Mouse (Mus musculus) MEL (cell line): ENCODE results near the gene Plet1. TPM values are rescaled to one million over a fixed set of nuclear protein-coding genes. Genes with fewer than 3 reads are reported as not detected.

Experiments
- DNase-seq: peaks from one replicate; pipeline ENCODE4 v3.0.0; 2011; ENCODE audit warnings: low read depth, low spot score
- H3K27ac ChIP-seq: 2 replicates; pipeline ENCODE4 v1.5.1; 2012; ENCODE audit warnings: low read depth, mild to moderate bottlenecking, control low read depth, low read length, moderate library complexity; ENCODE audit not compliant: control insufficient read depth
- H3K27me3 ChIP-seq, 2 experiments: fragments of 150-350 bp in 1 of 2; sonication (generic) in 1 of 2; 2 replicates each; pipeline ENCODE4 v1.6.1; 2012; ENCODE audit warnings: low read length in 2 of 2, mild to moderate bottlenecking in 2 of 2, improper control_type of control experiment in 1 of 2, moderate library complexity in 1 of 2; ENCODE audit not compliant: insufficient read depth in 2 of 2, control insufficient read depth in 1 of 2
- H3K36me3 ChIP-seq, 2 experiments: 2 replicates each; pipeline ENCODE4 v1.6.1; 2012 to 2014; ENCODE audit warnings: low read length in 2 of 2, improper control_type of control experiment in 1 of 2, inconsistent platforms in 1 of 2, mild to moderate bottlenecking in 1 of 2; ENCODE audit not compliant: insufficient read depth in 2 of 2, control insufficient read depth in 1 of 2
- H3K4me1 ChIP-seq, 2 experiments: fragments of 150-350 bp in 1 of 2; sonication (generic) in 1 of 2; 2 replicates each; pipeline ENCODE4 v1.6.1; 2012; ENCODE audit warnings: low read length in 2 of 2, improper control_type of control experiment in 1 of 2, mild to moderate bottlenecking in 1 of 2; ENCODE audit not compliant: insufficient read depth in 2 of 2, control insufficient read depth in 1 of 2
- H3K4me3 ChIP-seq, 2 experiments: fragments of 150-350 bp in 1 of 2; sonication (generic) in 1 of 2; 2 replicates each; pipeline ENCODE4 v1.5.1; 2012; ENCODE audit warnings: low read depth in 2 of 2, low read length in 2 of 2, mild to moderate bottlenecking in 2 of 2, moderate library complexity in 2 of 2, control low read depth in 1 of 2, improper control_type of control experiment in 1 of 2; ENCODE audit not compliant: control insufficient read depth in 1 of 2, insufficient read depth in 1 of 2
- H3K79me2 ChIP-seq: 2 replicates; pipeline ENCODE4 v1.6.1; 2012; ENCODE audit warnings: mild to moderate bottlenecking, low read length, moderate library complexity; ENCODE audit not compliant: control insufficient read depth, poor library complexity, insufficient read depth
- H3K9ac ChIP-seq: 2 replicates; pipeline ENCODE4 v1.6.1; 2012; ENCODE audit warnings: low read depth, mild to moderate bottlenecking, control low read depth, low read length, moderate library complexity; ENCODE audit not compliant: control insufficient read depth, poor library complexity, severe bottlenecking
- H3K9me3 ChIP-seq: fragments of 150-350 bp; sonication (generic); replicated peaks from 2 replicates; pipeline ENCODE4 v1.6.1; 2012; ENCODE audit warnings: mild to moderate bottlenecking, low read length, improper control_type of control experiment, moderate library complexity; ENCODE audit not compliant: insufficient read depth
- CHD1 ChIP-seq: IDR thresholded peaks from 2 replicates; pipeline ENCODE4 v1.6.1; 2012; ENCODE audit warnings: low read depth, mild to moderate bottlenecking, inconsistent platforms, low read length, improper control_type of control experiment
- CHD2 ChIP-seq: IDR thresholded peaks from 2 replicates; pipeline ENCODE4 v1.6.1; 2011; ENCODE audit warnings: low read length, improper control_type of control experiment
- EP300 ChIP-seq, 2 experiments: IDR thresholded peaks; 2 replicates each; pipeline ENCODE4 v1.6.1; 2011; ENCODE audit warnings: improper control_type of control experiment in 2 of 2, low read length in 2 of 2, low read depth in 1 of 2, mild to moderate bottlenecking in 1 of 2
- ETS1 ChIP-seq: IDR thresholded peaks from 2 replicates; pipeline ENCODE4 v1.6.1; 2012; ENCODE audit warnings: low read depth, mild to moderate bottlenecking, inconsistent platforms, low read length, improper control_type of control experiment, moderate library complexity
- GABPA ChIP-seq: IDR thresholded peaks from 2 replicates; pipeline ENCODE4 v1.6.1; 2012; ENCODE audit warnings: low read depth, mild to moderate bottlenecking, inconsistent platforms, low read length, improper control_type of control experiment, moderate library complexity
- GATA1 ChIP-seq: IDR thresholded peaks from 2 replicates; pipeline ENCODE4 v1.6.1; 2011; ENCODE audit warnings: low read depth, low read length, improper control_type of control experiment
- HCFC1 ChIP-seq: IDR thresholded peaks from 2 replicates; pipeline ENCODE4 v1.6.1; 2012; ENCODE audit warnings: low read depth, mild to moderate bottlenecking, inconsistent platforms, low read length, improper control_type of control experiment, moderate library complexity
- JUND ChIP-seq: IDR thresholded peaks from 2 replicates; pipeline ENCODE4 v1.6.1; 2011; ENCODE audit warnings: low read depth, mild to moderate bottlenecking, improper control_type of control experiment, low read length
- MEF2A ChIP-seq: IDR thresholded peaks from 2 replicates; pipeline ENCODE4 v1.6.1; 2014; ENCODE audit warnings: low read depth, mild to moderate bottlenecking, inconsistent platforms, low read length, improper control_type of control experiment; ENCODE audit not compliant: poor library complexity, insufficient replicate concordance, severe bottlenecking; ENCODE audit errors: extremely low read depth
- MXI1 ChIP-seq: IDR thresholded peaks from 2 replicates; pipeline ENCODE4 v1.6.1; 2011; ENCODE audit warnings: mild to moderate bottlenecking, low read depth, low read length, improper control_type of control experiment
- MYB ChIP-seq: IDR thresholded peaks from 2 replicates; pipeline ENCODE4 v1.6.1; 2011; ENCODE audit warnings: mild to moderate bottlenecking, low read depth, low read length, improper control_type of control experiment
- RCOR1 ChIP-seq: IDR thresholded peaks from 2 replicates; pipeline ENCODE4 v1.6.1; 2012; ENCODE audit warnings: low read depth, mild to moderate bottlenecking, inconsistent platforms, low read length, improper control_type of control experiment
- SMC3 ChIP-seq: IDR thresholded peaks from 2 replicates; pipeline ENCODE4 v1.6.1; 2011; ENCODE audit warnings: low read depth, low read length, improper control_type of control experiment
- TAL1 ChIP-seq: IDR thresholded peaks from 2 replicates; pipeline ENCODE4 v1.6.1; 2012; ENCODE audit warnings: mild to moderate bottlenecking, inconsistent platforms, low read length, moderate library complexity, mixed read lengths
- TCF12 ChIP-seq: IDR thresholded peaks from 2 replicates; pipeline ENCODE4 v1.6.1; 2014; ENCODE audit warnings: low read depth, mild to moderate bottlenecking, inconsistent platforms, low read length, improper control_type of control experiment, moderate library complexity
- UBTF ChIP-seq: IDR thresholded peaks from 2 replicates; pipeline ENCODE4 v1.6.1; 2012; ENCODE audit warnings: low read depth, mild to moderate bottlenecking, inconsistent platforms, low read length, improper control_type of control experiment, moderate library complexity, borderline replicate concordance; ENCODE audit not compliant: insufficient read depth
- USF1 ChIP-seq: IDR thresholded peaks from 2 replicates; pipeline ENCODE4 v1.6.1; 2014; ENCODE audit warnings: low read depth, mild to moderate bottlenecking, inconsistent platforms, low read length, improper control_type of control experiment, moderate library complexity
- ZC3H11A ChIP-seq: IDR thresholded peaks from 2 replicates; pipeline ENCODE4 v1.6.1; 2012; ENCODE audit warnings: low read depth, mild to moderate bottlenecking, inconsistent platforms, low read length, improper control_type of control experiment
- ZMIZ1 ChIP-seq: IDR thresholded peaks from 2 replicates; pipeline ENCODE4 v1.6.1; 2012; ENCODE audit warnings: low read depth, mild to moderate bottlenecking, inconsistent platforms, low read length, improper control_type of control experiment, moderate library complexity
- ZNF384 ChIP-seq: IDR thresholded peaks from 2 replicates; pipeline ENCODE4 v1.6.1; 2012; ENCODE audit warnings: low read depth, mild to moderate bottlenecking, inconsistent platforms, low read length, improper control_type of control experiment
- polyA plus RNA-seq, 2 experiments: library from polyadenylated mRNA; stranded (reverse) in 1 of 2; unstranded in 1 of 2; fragments of >175 nt in 1 of 2; fragments of >200 nt in 1 of 2; gene quantifications; 2 replicates each; pipeline versions ENCODE4 v1.2.1 to v1.2.4; 2012; ENCODE audit warnings: low replicate concordance in 2 of 2, low read depth in 1 of 2; ENCODE audit not compliant: insufficient read length in 2 of 2, insufficient read depth in 1 of 2, missing spikeins in 1 of 2
- total RNA-seq: library from RNA; depleted of rRNA; stranded (reverse); fragments of 300-350 nt; gene quantifications from 2 replicates; pipeline ENCODE4 v1.2.3, GENCODE M21; 2012

Gene Plet1
- total and polyA plus RNA-seq, 3 experiments: 0.12 to 0.81 TPM; not detected in 1

GRCm38 (mm10) chr9:50547859-50548478 is 53.6 kb downstream of the Plet1 start (continued):
- TF ChIP-seq UBTF: no peak

- no peaks in the 10 kb centered on the region for H3K27me3 ChIP-seq
- no peaks in the 10 kb centered on the region for H3K9me3 ChIP-seq
- TF ChIP-seq ZC3H11A: no peak
- no peak for TF ChIP-seq SMC3
- TF ChIP-seq GABPA: no peak
- TF ChIP-seq HCFC1: no peak
- no peak for TF ChIP-seq MXI1
- TF ChIP-seq CHD2: no peak
- TF ChIP-seq MYB: no peak
- H3K27ac ChIP-seq: no peak overlapping the region
- no peak overlapping the region for H3K4me3 ChIP-seq
- peaks cover 0 to 6% of the 10 kb centered on the region in 2 experiments; a peak in 2 of 4 replicates for H3K4me1 ChIP-seq
- H3K36me3 ChIP-seq: peaks cover 0 to 11% of the 10 kb centered on the region in 2 experiments; a peak in 2 of 4 replicates
- no peak for DNase-seq
- H3K9ac ChIP-seq: no peak overlapping the region
- no peaks in the 10 kb centered on the region for H3K79me2 ChIP-seq
These were observed 54.6 kb downstream of the Plet1 start for GRCm38 (mm10) chr9:50548936-50549335.

- H3K27me3 ChIP-seq: peaks cover 4 to 9% of the 10 kb centered on the region in 2 experiments; a peak in 3 of 4 replicates
- no peak overlapping the region for H3K4me3 ChIP-seq
- H3K27ac ChIP-seq: no peak overlapping the region
- no peak overlapping the region for H3K9ac ChIP-seq
- TF ChIP-seq GATA1 (no peak), USF1 (no peak), TCF12 (no peak), TAL1 (no peak), RCOR1 (no peak), ZNF384 (no peak), EP300 (IDR thresholded peaks at IDR 0.05; ENCODE audit: low read depth in 1 of 2, low read length in 2 of 2) (peak in 1 of 2 experiments; percentile 83; a peak in 2 of 4 replicates), ETS1 (no peak), CHD1 (no peak), MXI1 (no peak), JUND (peak; percentile 94), ZMIZ1 (no peak), MEF2A (no peak)
- TF ChIP-seq, all 39 proteins: peak for 2
- no peaks in the 10 kb centered on the region for H3K79me2 ChIP-seq
- H3K4me1 ChIP-seq: peaks cover 0 to 6% of the 10 kb centered on the region in 2 experiments; a peak in 2 of 4 replicates
- H3K36me3 ChIP-seq: peaks cover 0 to 11% of the 10 kb centered on the region in 2 experiments; a peak in 2 of 4 replicates
- H3K9me3 ChIP-seq: no peaks in the 10 kb centered on the region
- DNase-seq: peak; percentile 77
These were observed 57.9 kb downstream of the Plet1 start for GRCm38 (mm10) chr9:50552206-50552605.
